Mouse (Mus musculus): ENCODE data around the gene Optc.

Optc gene

GRCm38 (mm10) chr1:133917456-133918087 is 9.8 kb upstream of the Optc start:
- peak; percentile 99 for DNase-seq

- peak; percentile 99 for DNase-seq
These were observed 8.0 kb upstream of the Optc start for GRCm38 (mm10) chr1:133915723-133916355.

- DNase-seq: peak; percentile 93
These were observed 7.3 kb upstream of the Optc start for GRCm38 (mm10) chr1:133915115-133915514.

- DNase-seq: no peak
These were observed 5.2 kb upstream of the Optc start for GRCm38 (mm10) chr1:133913018-133913417.

- peak; percentile 96 for DNase-seq
These were observed 3.7 kb upstream of the Optc start for GRCm38 (mm10) chr1:133911456-133911855.

- peak; percentile 93 for DNase-seq
These were observed 3.2 kb upstream of the Optc start for GRCm38 (mm10) chr1:133911008-133911407.

- no peak for DNase-seq
These were observed 2.3 kb upstream of the Optc start for GRCm38 (mm10) chr1:133910108-133910507.

- DNase-seq: peak; percentile 97
These were observed 1.1 kb upstream of the Optc start for GRCm38 (mm10) chr1:133908659-133909575.

- no peak for DNase-seq
These were observed 1.4 kb downstream of the Optc start for GRCm38 (mm10) chr1:133906420-133906819.

GRCm38 (mm10) chr1:133900825-133901224 is 7.0 kb downstream of the Optc start:
- DNase-seq: no peak

- DNase-seq: no peak
These were observed 8.7 kb downstream of the Optc start for GRCm38 (mm10) chr1:133899043-133899542.

- DNase-seq: no peak
These were observed 10.5 kb downstream of the Optc start for GRCm38 (mm10) chr1:133897293-133897692.

- DNase-seq: peak; percentile 99
These were observed 16.3 kb downstream of the Optc start for GRCm38 (mm10) chr1:133891489-133891888.

- peak; percentile 96 for DNase-seq
These were observed 17.7 kb downstream of the Optc start for GRCm38 (mm10) chr1:133889949-133890598.

- DNase-seq: no peak
These were observed 20.1 kb downstream of the Optc start for GRCm38 (mm10) chr1:133887538-133888250.

GRCm38 (mm10) chr1:133887044-133887443 is 20.8 kb downstream of the Optc start:
- no peak for DNase-seq

- no peak for DNase-seq
These were observed 21.4 kb downstream of the Optc start for GRCm38 (mm10) chr1:133886431-133886830.

- DNase-seq: no peak
These were observed 22.0 kb downstream of the Optc start for GRCm38 (mm10) chr1:133885811-133886210.

GRCm38 (mm10) chr1:133884746-133885145 is 23.1 kb downstream of the Optc start:
- DNase-seq: no peak

GRCm38 (mm10) chr1:133884090-133884489 is 23.7 kb downstream of the Optc start:
- no peak for DNase-seq

GRCm38 (mm10) chr1:133882283-133883217 is 25.2 kb downstream of the Optc start:
- no peak for DNase-seq
